Mouse (Mus musculus) granulocyte monocyte progenitor cell, adult 5-6 weeks (primary cell): Measurements from ENCODE around the gene Stac. TPM values are rescaled to one million over a fixed set of nuclear protein-coding genes. Genes with fewer than 3 reads are reported as not detected.

Experiments
- ATAC-seq: replicated peaks from 2 replicates; pipeline ENCODE4 v1.8.0; 2016; ENCODE audit warnings: mild to moderate bottlenecking, moderate TSS enrichment, inconsistent platforms; ENCODE audit not compliant: poor library complexity, severe bottlenecking
- total RNA-seq, 2 experiments: library from RNA; stranded (forward) in 1 of 2; stranded (reverse) in 1 of 2; fragments of 200-712, 200-1000 nt in 1 of 2; fragments of >200 nt in 1 of 2; fragmentation: Nextera tagmentation in 1 of 2; gene quantifications; 2 replicates each; pipeline ENCODE4 v1.2.3; 2014 to 2017

Stac gene
- not detected in 2 replicates for total RNA-seq (2014; fragmentation: Nextera tagmentation)
- total RNA-seq (2017) = 0.22 TPM in 1 of 2 replicates, not detected in the other

DNA sequence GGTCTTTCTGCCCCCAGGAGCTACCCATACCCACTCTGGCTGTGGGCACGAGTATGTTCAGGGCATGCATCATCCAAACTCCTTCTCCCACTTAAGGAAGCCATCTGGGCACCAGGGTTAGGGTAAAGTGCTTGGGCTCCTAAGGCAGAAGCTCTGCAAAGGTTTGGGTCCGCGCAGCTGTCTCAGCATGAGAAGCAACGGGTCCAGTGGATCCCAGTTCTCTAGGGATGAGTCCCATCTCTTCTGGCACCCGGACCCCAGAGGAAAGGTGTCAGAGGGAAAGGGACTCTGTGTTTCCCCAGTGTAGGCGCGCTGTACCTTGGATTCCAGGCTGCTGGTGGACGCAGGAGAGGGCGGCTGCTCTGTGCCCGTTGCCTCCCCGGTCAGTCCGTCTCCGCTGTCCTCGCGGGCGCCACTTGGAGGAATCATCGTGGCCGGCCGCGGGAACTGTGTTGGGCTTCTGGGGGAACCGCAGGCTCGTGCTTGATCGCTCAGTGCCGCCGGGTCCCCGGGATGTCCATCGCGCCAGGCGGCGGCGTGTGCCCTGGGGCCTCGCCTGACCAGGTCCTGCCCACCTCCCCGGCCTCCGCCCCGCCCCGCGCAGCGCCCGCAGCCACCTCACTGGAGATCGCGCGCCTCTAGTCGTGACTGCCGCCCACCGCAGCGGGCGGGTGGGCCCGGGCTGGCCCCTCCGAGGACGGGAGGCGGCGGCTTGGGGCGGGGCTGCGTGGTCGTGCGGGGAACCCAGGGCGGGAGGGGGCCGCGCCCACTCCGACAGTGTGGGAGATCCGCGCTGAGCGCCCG lies at the start of gene Stac:
Gene Stac (minus strand): TSS at position 669 of the 804 bp plus-strand sequence.
- peak; percentile 22; the same call in 1 of the 2 replicates for ATAC-seq

DNA sequence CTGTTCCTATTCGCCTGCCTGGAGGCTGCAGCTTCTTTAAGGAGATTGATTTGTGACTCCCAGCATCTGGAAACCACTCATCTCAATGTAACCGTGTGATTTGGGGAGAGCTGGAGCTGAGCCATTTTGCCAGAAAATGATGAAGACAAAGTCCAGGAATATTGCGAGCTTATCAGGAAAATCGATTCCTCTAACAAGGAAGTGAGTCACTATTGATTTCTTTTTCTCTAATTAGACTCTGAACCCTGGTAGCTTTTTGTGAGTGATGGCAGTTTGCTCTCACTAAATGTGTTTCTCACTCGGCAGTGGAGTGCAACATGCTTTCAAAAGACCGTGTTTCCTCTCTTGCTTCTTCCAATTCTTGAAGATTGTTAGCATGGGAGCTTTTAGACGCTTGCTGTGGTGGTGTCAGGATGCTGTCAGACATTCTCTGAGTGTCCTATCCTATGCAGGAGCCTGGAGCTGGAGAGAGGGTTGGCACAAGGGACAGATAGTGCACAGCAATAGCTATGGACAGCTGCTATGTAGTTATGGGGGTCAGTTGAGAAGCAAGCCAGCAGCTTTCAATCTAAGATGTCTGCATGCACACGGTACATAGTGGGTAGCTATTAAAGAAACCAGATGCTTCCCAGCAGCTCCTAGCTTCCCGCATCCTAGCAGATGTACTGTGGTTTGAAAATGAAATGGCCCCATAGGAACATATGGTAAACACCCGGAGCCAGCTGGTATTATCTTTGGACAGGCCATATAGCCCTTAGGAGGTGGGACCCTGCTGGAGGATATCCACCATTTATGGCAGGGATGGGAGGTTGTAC lies 49.5 kb upstream of the Stac start:
- ATAC-seq = no peak

DNA sequence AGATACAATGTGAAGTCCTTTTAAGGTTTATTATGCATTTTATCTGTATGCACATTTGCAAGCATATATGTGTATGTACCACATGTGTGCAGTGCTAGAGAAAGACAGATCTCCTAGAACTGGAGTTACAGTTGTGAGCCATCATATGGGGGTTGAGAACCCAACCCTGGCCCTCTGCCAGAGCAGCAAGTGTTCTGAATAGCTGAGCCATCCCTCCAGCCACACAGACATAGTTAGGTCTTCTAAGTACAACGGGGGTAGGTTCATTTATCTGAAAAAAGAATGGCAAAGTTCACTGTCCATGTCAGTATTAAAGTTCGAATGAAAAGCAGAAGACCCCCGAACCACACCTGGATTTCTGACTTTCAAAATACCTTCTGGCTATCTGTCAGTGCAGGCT lies 48.9 kb upstream of the Stac start:
- no peak for ATAC-seq

DNA sequence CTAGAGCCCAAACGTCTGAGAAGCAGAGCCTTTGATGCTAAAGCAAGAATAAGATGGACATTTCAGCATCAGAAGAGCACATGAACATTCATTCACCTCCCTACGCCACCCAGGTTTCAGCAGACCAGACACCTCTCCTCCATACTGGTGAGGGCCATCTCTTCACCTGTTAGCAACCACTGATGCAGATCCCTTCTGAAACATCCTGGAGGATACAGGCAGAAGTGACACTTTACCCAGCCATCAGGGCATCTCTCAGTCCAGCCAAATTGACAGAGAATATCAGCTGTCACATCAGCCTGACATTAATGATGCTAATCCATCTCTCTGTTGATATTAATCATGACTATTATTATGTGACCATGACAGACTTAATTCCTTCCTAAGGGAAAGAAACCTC lies 47.6 kb upstream of the Stac start:
- no peak for ATAC-seq

DNA sequence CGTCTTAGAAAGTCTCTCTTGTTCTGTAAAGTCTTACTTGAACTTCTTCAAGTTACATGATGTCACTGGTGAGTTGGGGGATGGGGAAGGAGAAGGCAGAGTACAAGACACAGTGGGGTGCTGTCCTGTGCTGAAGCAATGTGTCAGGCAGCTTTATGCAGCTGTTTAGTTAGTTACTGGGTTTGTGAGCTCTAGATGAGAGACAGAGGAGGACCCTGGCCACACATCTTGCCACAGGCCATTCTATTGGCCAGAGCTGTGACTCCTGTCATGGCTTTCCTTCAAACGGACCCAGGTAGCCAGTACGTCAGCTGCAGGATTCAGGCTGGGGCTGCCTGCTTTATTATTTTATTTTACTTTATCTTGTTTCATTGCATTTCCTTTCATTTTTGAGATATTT lies 45.8 kb upstream of the Stac start:
- no peak for ATAC-seq

DNA sequence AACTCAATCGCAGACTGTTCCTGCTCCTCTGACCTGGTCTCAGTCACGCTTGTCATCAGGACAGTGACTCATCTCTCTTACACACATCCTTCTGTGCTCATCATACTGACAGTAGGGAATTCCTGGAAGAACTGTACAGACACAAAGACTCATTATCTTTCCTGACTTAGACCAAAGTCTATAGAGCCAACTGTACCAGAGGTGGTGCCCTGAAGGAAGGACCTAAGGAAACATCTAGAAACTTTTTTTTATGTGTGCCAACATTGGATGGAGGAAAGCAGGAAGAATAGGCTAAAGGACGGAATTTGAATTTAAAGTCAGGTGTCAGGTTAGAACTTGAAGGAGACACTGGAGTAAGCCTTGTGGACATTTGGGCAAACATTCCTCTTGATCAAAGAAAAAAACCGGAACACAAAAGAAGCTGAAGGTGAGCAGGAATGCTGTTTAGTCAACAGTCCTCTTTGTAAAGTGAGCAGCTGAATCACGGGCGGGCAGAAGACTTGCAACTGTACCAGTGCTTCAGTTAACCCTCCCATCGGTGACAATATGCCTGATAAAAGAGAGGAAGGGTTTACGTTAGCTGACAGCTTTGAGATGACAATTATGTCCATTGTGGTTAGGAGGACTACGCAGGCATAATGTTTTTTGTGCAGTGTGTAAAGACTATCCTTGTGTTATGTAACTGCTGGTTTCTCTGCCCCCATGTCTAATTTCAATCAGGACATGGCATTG lies 42.0 kb upstream of the Stac start:
- no peak for ATAC-seq

DNA sequence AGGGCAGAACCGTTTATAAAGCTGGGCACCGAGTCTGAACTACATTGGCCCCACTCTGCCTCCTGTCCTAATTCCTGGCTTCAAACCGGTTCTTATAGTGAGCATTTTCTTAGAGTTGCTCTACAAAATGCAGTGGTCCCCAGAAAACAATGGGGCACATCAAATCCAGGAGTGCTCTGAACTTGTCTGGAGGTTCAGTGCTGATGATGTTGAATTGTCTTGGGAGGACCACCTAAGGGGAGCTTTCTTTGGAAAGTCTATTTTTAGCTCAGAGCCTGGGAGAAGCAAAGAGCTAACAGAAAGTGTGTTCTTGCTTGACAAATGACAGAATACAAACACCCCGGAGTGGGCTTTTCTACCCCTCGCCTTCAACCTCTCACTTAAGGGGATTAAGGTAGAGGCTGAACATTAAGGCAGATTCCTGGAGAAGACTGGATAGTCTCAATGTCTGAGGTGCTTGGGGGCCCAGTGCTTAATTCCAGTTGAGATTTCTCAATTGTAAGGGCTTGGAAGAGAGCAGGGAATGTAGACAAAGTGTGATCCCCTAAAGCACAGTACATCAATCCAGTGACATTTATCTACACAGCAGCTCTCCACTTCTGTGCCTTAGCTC lies 34.9 kb upstream of the Stac start:
- ATAC-seq = no peak

DNA sequence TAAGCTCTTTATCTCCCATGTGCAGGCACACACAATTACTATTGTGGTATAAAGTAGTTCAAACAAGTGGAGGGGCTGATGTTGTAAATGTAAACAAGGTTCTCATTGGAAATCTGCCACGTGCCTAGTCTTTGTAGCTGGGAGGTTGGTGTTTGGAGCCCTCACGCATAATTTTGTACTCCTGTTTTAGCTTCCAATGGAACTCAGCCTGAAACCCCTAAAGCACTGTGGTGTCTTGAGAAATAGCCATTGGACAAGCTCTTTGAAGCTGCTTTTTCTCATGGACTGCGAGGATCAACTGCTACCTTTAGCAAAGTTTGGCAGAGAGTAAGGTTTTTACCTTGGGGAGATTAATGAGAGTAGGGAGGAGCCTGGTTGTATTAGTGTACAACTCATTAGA lies 24.3 kb upstream of the Stac start:
- no peak for ATAC-seq

DNA sequence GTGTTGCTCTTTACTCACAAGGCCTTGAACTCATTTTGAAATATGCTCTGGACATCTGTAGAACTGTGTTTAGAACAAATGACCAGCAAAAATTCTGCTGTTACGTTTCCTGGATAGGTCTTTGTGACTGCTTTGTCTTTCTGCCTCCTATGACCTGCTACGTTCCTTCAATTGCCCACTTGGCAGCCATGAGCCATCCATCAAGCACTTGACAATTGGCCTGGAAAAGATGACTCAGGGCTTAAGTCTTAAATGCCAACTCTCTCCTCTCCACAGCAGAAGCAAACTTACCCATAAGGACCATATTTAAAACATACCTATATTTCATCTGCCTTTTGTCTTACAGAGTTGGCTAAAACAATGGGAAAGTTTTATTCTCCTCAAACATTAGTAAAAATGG lies 10.0 kb upstream of the Stac start:
- no peak for ATAC-seq

DNA sequence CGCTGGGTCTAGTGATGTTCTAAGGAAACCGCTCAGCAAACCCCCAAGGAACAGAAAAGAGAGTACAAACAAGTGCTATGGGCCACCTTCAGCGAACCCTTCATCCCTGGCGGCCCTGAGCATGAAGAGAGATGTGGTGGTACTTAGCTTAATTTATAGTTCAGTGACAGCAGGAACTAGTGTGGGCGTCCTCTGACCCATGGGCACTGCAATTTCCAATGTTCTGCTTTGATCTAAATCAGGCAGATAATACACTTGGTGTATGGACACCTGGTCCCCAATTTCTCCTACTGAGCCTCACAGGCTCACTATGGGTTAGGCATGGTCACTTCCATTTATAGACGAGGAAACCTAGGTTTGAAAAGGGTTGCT lies 322 bp upstream of the Stac start:
- no peak for ATAC-seq

DNA sequence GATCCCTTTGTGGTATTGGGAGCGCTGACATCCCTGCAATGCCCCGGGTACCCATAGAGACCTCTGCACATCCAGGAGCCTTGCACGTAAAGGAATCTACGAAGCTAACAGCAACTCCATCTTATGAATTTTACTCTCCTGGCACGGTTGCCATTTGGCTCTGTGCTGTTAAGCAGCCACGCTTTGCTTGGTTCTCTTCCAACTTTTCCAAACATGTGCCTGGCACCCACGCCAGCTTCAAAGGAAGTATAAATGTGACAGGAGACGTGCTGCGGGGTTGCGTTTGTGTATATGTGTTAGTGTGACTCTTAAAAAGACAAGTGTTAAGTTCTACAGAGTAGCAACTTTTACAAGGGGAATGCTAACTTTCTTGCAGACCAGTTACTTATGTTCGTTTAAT lies 1.0 kb downstream of the Stac start:
- ATAC-seq = no peak

DNA sequence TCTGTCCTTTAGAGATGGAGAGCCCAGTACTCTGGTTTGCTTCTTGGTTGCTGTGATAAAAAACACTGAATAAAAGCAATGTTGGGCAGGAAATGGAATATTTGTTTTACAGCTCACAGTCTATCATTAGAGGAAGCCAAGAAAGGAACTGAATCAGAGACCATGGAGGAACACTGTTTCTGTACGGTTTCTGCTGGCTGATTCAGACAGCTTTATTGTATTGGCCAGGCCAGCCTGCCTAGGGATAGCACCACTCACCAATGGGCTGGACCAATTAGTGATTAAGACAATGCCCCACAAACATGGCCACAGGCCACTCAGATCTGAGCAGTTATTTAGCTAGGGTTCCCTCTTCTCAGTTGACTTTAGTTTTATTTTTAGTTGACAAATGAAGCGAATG lies 6.0 kb downstream of the Stac start:
- ATAC-seq = no peak

DNA sequence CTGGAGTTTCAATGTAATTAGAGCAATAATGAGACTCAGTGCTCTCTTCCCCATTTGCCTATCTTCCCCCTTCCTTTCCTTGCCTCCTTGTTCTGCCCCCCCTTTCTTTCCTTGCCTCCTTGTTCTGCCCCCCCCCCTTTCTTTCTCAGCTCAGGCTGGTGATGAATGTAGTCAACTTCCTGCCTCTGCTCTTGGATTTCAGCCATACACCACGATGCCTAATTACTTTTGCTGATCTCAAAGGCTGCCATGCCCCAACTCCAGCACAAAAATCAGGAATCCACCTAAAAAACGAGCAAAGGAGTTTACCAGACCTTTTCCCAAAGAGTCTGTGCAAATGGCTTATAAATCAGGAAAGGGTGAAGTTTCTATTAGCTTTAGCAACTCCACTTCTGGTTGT lies 10.6 kb downstream of the Stac start:
- no peak for ATAC-seq

DNA sequence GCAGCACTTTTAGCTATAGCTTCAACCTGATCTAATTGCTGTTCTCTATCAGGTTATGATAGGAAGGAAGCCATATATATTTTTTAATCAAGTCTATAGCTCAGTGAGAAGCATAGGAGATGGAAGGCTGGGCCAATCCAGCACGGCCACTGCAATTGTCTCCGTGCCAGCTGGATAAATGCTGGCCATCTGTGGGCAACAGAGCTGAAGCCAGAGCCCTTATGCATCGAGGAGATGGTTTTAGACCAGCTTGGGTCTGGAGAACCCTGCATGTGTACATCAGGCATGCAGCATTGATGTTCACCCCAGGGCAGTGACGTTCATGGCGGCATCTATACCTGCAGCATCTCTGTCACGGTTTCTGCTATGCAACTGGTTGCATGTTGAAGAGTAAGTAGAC lies 20.3 kb downstream of the Stac start:
- ATAC-seq = no peak

DNA sequence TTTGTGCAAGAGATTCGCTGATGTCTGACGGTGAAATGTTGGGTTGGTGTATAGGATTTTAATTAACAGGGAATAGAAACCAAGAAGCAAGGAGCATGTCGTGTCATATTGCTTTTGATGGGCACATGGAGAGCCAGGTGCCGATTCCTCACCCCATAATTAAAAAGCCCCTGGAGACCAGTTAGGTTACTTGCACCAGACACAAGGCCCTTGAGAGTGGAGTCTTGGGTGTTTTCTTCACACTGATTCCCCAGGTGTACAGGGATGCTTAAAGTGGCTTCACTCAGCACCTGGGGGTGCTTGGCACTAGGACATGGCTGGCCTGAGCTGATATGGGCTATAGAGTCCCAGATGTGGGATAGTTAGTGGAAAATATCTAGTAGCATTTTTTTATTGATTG lies 35.1 kb downstream of the Stac start:
- no peak for ATAC-seq

DNA sequence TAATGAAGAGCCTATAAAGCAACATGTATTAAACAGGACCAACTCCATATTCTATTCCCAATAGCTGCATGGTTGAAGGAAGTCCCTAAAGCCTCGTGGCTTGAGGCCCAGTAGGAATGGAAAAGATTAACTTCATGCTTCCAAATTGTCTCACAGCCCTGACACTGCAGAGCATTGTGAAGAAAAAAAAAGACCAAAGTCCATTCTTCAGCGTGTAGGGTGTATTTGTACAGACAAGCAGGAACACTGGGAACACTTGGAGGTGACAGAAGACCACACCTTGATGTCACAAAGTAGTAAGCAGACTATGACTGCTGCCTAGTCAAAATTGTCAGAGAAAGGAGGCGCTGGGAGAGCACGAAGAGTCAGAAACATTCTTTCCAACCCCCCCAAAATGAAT lies 45.9 kb downstream of the Stac start:
- ATAC-seq = no peak

DNA sequence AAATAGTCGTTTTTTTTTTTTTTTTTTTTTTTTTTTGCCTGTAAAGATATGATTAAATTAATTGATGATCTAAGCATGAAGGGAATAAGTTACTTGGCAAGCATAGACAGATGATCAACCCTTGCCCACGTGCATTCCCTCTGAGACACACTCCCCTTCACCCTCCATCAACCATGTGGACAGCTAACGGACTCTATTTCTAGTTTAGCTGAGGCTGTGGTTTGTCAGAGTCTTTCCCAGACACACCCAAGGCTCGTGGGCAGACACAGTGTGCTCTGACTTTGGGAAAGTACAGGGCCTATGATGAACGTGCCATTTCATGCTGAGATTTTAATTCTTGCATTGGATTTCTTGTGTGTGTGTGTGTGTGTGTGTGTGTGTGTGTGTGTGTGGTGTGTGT lies 46.8 kb downstream of the Stac start:
- ATAC-seq = no peak

DNA sequence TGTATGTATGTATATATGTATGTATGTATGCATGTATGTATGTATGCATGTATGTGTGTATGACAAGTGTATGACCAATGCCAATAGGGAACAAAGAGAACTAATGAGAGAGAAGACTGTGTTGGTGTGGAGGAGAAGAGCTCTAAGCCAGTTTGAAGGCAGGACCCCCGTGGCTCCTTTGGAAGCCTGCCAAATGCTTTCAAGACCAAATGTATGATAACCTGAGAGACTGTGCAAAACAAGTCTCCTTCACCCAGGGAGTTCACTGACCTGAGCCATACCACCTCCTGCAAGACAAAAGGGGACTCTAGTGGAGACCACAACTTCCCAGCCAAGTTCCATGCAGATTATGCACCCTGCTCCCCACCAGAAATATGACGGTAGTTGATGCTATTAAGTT lies 52.5 kb downstream of the Stac start:
- ATAC-seq = no peak

DNA sequence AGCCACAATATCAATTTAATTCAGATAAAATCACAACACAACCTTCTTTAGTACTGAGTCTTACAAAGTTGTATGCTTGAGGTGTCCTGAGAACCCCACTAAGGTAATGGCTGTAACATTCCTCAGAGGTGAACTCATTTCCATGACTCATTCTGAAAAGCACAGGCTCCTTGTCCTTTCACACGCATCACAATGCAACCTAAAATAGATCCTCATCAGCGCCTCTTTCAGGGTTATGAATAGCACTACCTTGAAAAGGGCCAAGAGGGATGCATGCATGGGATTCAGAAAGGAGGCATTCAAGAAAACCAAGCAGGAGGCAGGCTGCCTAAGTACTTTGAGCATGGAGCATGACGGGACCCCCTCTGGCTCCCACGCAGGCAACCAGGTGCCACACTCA lies 57.3 kb downstream of the Stac start:
- ATAC-seq = no peak

DNA sequence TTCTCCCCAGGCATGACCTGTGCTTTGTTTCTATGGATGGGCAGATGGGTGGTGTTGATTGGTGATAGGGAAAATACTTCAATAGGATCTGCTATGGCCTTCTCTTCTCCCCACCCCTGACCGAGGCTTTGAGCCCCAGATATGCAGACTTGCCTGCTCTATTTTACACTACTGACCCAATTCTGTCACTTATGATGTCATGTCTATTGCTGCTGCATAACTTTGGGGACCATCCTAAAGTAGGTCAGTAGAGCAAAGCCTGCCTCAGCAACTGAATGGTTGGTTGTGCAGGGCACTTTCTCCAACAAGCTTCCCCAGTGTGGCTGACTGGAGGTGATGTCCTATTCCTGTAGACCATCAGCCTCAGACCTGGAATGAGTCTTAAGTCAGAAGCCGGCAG lies 69.0 kb downstream of the Stac start:
- no peak for ATAC-seq

DNA sequence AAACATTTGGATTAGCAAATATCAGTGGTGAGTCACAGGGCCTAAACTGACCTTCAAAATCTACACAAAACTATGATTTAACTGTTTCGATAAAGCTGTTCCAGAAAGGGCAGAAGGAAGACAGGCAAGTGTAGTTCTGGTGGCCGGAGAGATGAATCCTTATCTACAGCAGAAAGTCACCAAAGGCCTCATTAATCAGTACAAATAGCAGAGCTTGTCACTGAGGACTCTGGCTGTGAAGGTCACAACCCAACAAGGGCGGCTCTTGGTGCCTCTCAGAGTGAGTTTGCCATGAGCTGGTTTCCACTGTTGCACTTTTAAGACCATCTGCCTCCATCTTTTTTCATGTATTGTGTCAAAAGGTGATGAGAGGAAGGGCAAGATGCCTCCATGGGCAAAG lies 78.8 kb downstream of the Stac start:
- no peak for ATAC-seq
